Mouse (Mus musculus) erythroid progenitor cell, adult 5-6 weeks (primary cell): ENCODE results near the gene Mars2. TPM values are rescaled to one million over a fixed set of nuclear protein-coding genes. Genes with fewer than 3 reads are reported as not detected.

Source experiments
- ATAC-seq: replicated peaks from 2 replicates; pipeline ENCODE4 v1.8.0; 2016; ENCODE audit warnings: moderate number of reproducible peaks, mild to moderate bottlenecking, moderate TSS enrichment, inconsistent platforms; ENCODE audit not compliant: poor library complexity, low FRiP score, severe bottlenecking
- total RNA-seq, 2 experiments: library from RNA; stranded (forward) in 1 of 2; stranded (reverse) in 1 of 2; fragments of 150-400 nt in 1 of 2; fragments of 186-747, 209-891 nt in 1 of 2; gene quantifications; 2 replicates each; pipeline versions ENCODE4 v1.2.3 to v1.2.4; 2015 to 2017; ENCODE audit warnings: low replicate concordance in 2 of 2

Gene Mars2
- total RNA-seq (2015; ENCODE audit: low replicate concordance) (0.84 and 1.4 TPM in 2 replicates), total RNA-seq (2017; ENCODE audit: low replicate concordance) (2.7 and 3.7 TPM in 2 replicates)

GRCm38 (mm10) chr1:55236890-55237642 lies at the start of gene Mars2:
Gene Mars2, plus strand, starts transcription at chr1:55237177.
- peak; percentile 94 for ATAC-seq

- ATAC-seq: no peak
Measured at GRCm38 (mm10) chr1:55192015-55192414, 45.0 kb upstream of the Mars2 start.

GRCm38 (mm10) chr1:55192824-55193223 lies 44.2 kb upstream of the Mars2 start:
- ATAC-seq: peak; percentile 30; the same call in 1 of the 2 replicates

DNA sequence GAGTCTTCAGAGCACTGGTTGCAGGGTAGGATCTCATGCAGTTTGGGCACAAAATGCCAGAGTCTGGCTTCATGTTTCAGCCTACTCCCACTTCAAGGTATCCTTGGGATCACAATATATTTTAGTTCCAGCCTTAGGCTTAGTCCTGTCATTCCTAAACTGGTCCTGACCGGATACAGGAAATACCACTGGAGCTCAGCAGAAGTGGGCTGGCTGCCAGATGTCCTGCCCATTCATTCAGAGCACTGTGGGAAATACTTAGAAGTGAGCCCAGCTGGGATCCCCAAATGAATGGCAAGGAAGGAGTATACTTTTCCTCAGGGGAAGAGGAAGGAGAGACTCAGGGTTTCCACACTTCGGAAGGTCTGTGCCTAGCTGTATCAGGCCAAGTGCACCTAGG lies 43.7 kb upstream of the Mars2 start:
- no peak for ATAC-seq

- no peak for ATAC-seq
Measured at GRCm38 (mm10) chr1:55194064-55194915, 42.7 kb upstream of the Mars2 start.

- ATAC-seq: no peak
Measured at GRCm38 (mm10) chr1:55195021-55195420, 42.0 kb upstream of the Mars2 start.

DNA sequence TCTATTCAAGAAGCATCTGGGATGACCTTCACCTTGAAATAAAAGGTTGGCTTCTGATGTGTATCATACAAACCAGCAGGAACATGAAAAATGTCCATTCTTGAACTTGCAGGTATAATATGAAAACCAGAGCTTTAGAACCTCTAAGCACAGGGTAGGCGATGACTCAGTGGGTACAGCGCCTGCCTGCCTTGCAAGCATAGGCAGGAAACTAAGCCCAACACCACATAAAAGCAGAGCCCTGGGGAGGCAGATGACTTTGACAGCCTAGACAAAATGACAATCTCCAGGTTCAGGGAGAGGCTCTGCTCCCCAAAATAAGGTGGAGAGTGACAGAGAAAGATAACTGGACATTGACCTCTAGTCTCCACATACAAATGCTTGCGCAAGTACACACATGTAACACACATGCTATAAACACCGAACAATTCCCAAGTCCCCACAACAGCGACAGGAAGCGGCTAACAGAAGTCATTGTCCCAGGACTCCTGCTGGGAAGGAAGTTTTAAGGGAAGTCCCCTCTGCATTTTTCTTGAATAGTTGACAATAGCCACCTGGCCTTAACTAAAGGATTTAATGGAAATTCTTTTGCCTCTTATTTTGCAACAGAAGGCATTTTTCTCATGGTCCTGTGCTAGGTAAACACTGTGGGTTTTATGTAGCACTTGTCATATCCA lies 40.5 kb upstream of the Mars2 start:
- no peak for ATAC-seq

DNA sequence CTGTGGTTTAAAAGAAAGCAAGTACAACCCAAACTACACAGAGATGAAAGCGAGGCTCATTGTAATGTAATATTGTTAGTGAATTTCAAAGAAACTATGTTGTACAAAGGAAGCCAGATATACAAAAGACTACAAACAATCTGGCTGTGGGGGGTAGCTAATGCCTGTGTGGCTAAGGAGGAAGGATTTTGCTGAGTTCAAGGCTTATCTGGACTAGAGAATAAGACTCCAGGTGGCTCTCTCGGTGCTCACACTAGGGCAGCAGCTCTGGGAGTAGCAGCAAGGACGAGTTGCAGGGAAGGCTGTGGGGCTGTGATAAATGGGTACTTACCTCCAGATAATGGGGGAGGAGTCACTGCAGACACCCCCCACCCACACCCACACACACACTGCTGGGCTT lies 38.3 kb upstream of the Mars2 start:
- ATAC-seq: no peak

GRCm38 (mm10) chr1:55201850-55202752 lies 34.9 kb upstream of the Mars2 start:
- 0 out of 2 replicates have a peak, but pooled peaks have one; percentile 46 for ATAC-seq

DNA sequence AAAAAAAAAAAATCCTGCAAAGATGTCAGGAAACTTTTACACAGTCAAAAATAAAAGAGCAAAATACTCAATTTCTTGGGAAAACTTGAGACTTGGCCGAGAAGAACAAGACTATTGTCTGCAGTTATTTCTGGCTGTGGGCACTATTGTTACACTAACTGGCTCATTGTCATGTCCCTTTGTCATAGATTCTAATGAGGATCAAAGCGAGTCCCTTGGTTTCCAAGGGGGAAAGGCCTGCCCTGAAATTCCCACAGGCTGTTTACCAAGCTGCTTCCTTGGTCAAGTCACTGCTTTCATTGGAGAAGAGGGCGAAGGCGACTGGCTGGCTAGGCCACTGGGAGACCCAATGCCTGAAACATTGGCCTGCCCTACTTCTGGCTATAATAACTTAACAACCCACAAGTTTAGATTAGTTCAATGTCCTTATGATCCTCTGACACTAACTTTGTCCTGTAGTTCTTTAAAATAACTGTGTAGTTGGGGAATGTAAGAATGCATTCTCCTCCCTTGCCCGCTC lies 31.1 kb upstream of the Mars2 start:
- ATAC-seq: no peak

GRCm38 (mm10) chr1:55207561-55207960 lies 29.4 kb upstream of the Mars2 start:
- ATAC-seq: no peak

GRCm38 (mm10) chr1:55208500-55209140 lies 28.4 kb upstream of the Mars2 start:
- ATAC-seq: no peak

GRCm38 (mm10) chr1:55210202-55210965 lies 26.6 kb upstream of the Mars2 start:
- ATAC-seq: no peak

DNA sequence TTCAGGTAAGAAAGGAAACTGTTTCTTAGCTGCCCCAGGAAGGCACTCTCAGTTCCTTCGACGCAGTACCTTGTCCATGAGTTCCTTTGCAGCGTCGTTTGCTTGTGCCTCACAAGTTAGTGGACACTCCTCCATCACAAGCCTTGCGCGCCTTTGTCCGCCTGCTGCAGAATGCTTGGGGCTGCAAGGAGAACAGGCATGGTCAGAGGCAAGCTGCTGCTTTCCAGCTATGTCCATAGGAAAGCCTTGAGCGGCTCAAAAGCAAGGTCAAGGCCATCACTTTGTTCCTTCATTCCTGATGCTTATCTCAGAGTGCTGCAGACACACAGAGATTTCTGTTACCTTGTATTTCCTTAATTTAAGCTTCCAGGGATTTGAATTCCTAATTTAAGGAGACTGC lies 25.9 kb upstream of the Mars2 start:
- no peak for ATAC-seq

GRCm38 (mm10) chr1:55212771-55213170 lies 24.2 kb upstream of the Mars2 start:
- ATAC-seq: no peak

DNA sequence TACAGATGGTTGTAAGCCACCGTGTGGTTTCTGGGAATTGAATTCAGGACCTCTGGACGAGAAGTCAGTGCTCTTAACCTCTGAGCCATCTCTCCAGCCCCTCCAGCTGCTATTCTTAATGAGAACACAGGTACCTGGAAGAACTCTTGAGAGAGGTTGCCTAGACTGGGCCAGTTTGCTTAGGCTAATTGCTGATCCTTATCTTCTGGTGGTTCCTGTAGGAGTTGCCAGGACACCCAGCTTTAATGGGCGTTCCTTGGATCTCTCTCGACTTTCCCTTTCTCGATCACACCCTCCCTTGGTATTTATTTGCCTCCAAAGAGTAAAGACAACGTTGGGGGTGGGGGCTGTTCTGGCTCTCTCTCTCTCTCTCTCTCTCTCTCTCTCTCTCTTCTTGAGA lies 23.5 kb upstream of the Mars2 start:
- no peak for ATAC-seq

GRCm38 (mm10) chr1:55213936-55214335 lies 23.0 kb upstream of the Mars2 start:
- ATAC-seq: no peak
